Mouse (Mus musculus) limb, embryonic 11.5 days (tissue): ENCODE results near the gene Ttc41. TPM values are rescaled to one million over a fixed set of nuclear protein-coding genes. Genes with fewer than 3 reads are reported as not detected.

Experiments used
- ATAC-seq: fragments of 200-750 bp; cut with Nextera tagmentation; 2 replicates; pipeline ENCODE4 v1.8.0; 2017; ENCODE audit warnings: low read depth; ENCODE audit not compliant: insufficient number of reproducible peaks, low FRiP score, low TSS enrichment
- DNase-seq: peaks from one replicate; pipeline ENCODE4 v3.0.0-alpha.2; 2015; ENCODE audit warnings: low spot score
- H3K27ac ChIP-seq: fragments of 300-500 bp; sonication (generic); replicated peaks from 2 replicates; pipeline ENCODE4 v1.5.1; 2014; ENCODE audit warnings: low read depth, mild to moderate bottlenecking, low read length
- H3K27me3 ChIP-seq: fragments of 300-500 bp; sonication (generic); 2 replicates; pipeline ENCODE4 v1.6.1; 2014; ENCODE audit warnings: mild to moderate bottlenecking, low read length, mixed read lengths; ENCODE audit not compliant: control insufficient read depth, insufficient read depth
- H3K36me3 ChIP-seq: fragments of 300-500 bp; sonication (generic); 2 replicates; pipeline ENCODE4 v1.6.1; 2014; ENCODE audit warnings: mild to moderate bottlenecking, low read length, moderate library complexity, mixed read lengths; ENCODE audit not compliant: control insufficient read depth, insufficient read depth
- H3K4me1 ChIP-seq: fragments of 300-500 bp; sonication (generic); 2 replicates; pipeline ENCODE4 v1.6.1; 2014; ENCODE audit warnings: low read length, mixed read lengths; ENCODE audit not compliant: control insufficient read depth, insufficient read depth
- H3K4me2 ChIP-seq: fragments of 300-500 bp; sonication (generic); 2 replicates; pipeline ENCODE4 v1.6.1; 2014; ENCODE audit warnings: low read depth, mild to moderate bottlenecking, moderate library complexity; ENCODE audit not compliant: severe bottlenecking
- H3K4me3 ChIP-seq: fragments of 300-500 bp; sonication (generic); 2 replicates; pipeline ENCODE4 v1.5.1; 2014; ENCODE audit warnings: low read depth, low read length
- H3K9ac ChIP-seq: fragments of 300-500 bp; sonication (generic); 2 replicates; pipeline ENCODE4 v1.6.1; 2014; ENCODE audit warnings: mild to moderate bottlenecking, low read length
- H3K9me3 ChIP-seq: fragments of 300-500 bp; sonication (generic); 2 replicates; pipeline ENCODE4 v1.6.1; 2016; ENCODE audit warnings: low read length; ENCODE audit not compliant: control insufficient read depth
- WGBS: fragments of 180-500 bp; shearing (Covaris S2); extraction: QIAGEN DNeasy Blood & Tissue Kit; methylation state at CpG from one replicate; pipeline ENCODE4 v1.1.7; 2014; 5-methylcytosine and 5-hydroxymethylcytosine counted together
- polyA plus RNA-seq: library from polyadenylated mRNA; unstranded; fragments of >200 nt; fragmentation: Nextera tagmentation; extraction: Ambion mirVana; gene quantifications from 2 replicates; pipeline ENCODE4 v1.2.1, GENCODE M21; 2014

The Ttc41 gene
- polyA plus RNA-seq, 1 experiment from 2014 or later = 1.6 TPM

DNA sequence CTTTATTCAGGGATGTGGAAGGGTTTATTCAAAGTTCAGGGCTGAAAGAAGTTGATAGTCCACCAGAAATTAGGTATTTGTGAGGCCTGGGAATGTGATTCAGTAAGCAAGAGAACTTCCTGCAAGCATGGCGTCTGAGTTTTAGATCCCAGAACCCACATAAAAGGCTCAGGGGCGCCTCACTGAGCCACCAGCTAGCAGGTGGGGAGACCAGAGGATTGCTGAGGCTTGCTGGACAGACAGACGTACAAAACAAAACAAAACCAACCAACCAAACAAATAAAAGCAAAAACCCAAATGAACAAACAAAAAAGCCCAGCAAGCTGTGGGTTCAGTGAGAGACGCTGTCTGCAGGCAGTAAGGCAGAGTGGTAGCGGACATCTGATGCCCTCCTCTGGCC, 77.0 kb downstream of the Ttc41 start:
- ATAC-seq = no peak
- H3K9ac ChIP-seq = no peak overlapping the region

DNA sequence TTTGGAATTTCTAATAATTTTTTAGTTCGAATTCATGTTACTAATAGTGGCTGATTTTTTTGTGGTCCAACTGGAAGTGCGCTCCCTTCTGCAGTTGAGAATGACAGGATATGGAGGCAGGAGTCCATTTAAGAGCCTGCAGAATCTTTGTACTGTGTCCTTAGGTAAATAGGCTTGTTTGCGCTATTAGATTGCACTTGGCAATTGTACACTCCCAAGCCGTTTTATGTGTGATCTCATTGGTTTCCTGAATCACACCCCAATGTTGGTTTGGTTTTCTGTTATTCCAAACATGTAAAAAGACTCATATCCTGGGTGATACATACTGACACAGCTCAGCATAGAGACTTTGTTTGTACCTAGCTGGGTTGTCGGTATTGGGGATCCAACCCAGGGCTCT, 78.0 kb downstream of the Ttc41 start:
- no peaks in the 10 kb centered on the region for H3K36me3 ChIP-seq
- H3K27me3 ChIP-seq = peaks cover 5% of the 10 kb centered on the region
- 89% methylated on average over 5 of the region's 5 CpGs for WGBS
- no peak overlapping the region for H3K27ac ChIP-seq
- H3K4me2 ChIP-seq = no peak overlapping the region
- H3K4me3 ChIP-seq = no peak overlapping the region
- peaks cover 2% of the 10 kb centered on the region; the same call in 1 of the 2 replicates for H3K4me1 ChIP-seq
- ATAC-seq (no peak), DNase-seq (no peak)
- no peak overlapping the region for H3K9ac ChIP-seq
- no peaks in the 10 kb centered on the region for H3K9me3 ChIP-seq

More for the DNA sequence above, 77.0 kb downstream of the Ttc41 start:
- Histone ChIP-seq H3K36me3 (no peaks in the 10 kb centered on the region), H3K4me3 (no peak overlapping the region), H3K9me3 (no peaks in the 10 kb centered on the region), H3K4me1 (peaks cover 7% of the 10 kb centered on the region; the same call in 1 of the 2 replicates), H3K4me2 (no peak overlapping the region), H3K27ac (no peak overlapping the region), H3K27me3 (peaks cover 5% of the 10 kb centered on the region)
- DNase-seq = no peak
- WGBS = 62% methylated on average over 5 of the region's 5 CpGs

DNA sequence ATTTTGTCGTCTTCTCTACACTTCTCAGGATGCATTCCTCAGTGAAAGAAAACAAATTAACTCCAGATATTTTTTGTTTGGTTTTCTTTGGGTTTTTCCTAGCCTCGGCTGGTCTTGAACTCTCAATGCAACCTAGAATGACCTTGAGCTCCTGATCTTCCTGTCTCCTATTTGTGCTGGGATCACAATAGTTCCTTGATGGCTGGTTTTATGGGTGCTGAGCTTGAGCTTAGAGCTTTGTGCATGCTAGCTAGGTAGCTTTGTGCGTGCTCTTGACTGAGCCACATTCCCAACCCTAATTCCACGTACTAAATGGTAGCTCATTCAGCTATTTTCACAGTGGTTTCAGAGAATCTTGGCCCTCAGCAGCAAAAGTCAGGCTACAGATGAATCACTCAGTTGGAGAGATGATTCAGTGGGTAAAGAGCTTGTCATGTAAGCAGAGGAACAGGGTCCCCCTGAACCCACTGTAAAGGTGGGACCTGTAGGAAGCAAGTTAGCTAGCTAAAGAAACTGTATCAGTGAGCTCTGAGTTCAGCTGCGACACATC, 78.6 kb downstream of the Ttc41 start:
- no peak for ATAC-seq
- peaks cover under 1% of the 10 kb centered on the region; the same call in 1 of the 2 replicates for H3K4me1 ChIP-seq
- no peak overlapping the region for H3K27ac ChIP-seq
- no peaks in the 10 kb centered on the region for H3K36me3 ChIP-seq
- no peak overlapping the region for H3K4me2 ChIP-seq
- no peaks in the 10 kb centered on the region for H3K9me3 ChIP-seq
- WGBS = 88% methylated on average over 5 of the region's 5 CpGs
- DNase-seq = no peak
- H3K9ac ChIP-seq = no peak overlapping the region
- no peak overlapping the region for H3K4me3 ChIP-seq
- H3K27me3 ChIP-seq = peaks cover 5% of the 10 kb centered on the region; the same call in 1 of the 2 replicates

DNA sequence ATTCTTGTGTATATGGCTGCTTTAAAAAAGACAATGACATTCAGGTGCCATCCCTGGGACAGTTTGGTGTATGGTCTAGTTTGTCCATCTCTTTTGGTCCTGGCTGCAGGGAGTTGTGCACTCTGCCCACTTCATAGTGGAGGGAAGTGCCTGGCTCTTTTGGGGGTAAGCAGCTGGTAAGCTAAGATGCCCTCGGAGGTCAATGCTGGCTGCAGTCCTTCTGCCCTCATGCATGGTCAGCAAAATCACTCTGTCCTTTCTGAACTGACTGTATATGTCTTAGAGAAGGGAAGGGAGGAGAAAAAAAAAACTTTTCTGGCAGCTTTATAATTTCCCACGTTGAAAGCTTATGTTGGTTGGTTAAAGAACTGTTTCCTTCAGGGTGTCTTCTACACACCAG, 79.8 kb downstream of the Ttc41 start:
- Histone ChIP-seq H3K4me2 (no peak overlapping the region), H3K36me3 (no peaks in the 10 kb centered on the region), H3K9ac (no peak overlapping the region), H3K27me3 (no peaks in the 10 kb centered on the region), H3K27ac (no peak overlapping the region), H3K9me3 (no peaks in the 10 kb centered on the region), H3K4me1 (no peaks in the 10 kb centered on the region; the same call in 1 of the 2 replicates), H3K4me3 (no peak overlapping the region)
- WGBS = 68% methylated on average over 2 of the region's 2 CpGs
- DNase-seq = no peak
- no peak for ATAC-seq

DNA sequence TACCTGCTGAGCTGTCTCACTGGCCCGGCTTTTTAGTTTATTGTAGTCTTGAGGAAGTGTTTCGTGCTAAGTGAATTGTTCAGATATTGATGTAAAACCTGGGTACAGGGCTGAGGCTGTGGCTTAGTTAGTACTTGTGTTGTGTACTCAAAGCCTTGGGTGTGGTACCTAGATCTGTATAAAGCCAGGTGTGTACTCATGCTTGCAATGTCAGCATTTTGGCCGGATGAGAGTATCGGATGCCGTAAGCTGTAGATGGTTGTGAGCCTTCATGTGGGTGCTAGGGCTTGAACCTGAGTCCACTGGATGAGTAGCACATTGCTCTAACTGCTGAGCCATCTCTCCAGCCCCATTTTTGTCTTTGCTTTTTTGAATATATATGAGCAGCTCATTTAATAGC, 80.5 kb downstream of the Ttc41 start:
- H3K9me3 ChIP-seq = no peaks in the 10 kb centered on the region
- 94% methylated on average over 5 of the region's 5 CpGs for WGBS
- no peaks in the 10 kb centered on the region for H3K36me3 ChIP-seq
- H3K27me3 ChIP-seq = no peaks in the 10 kb centered on the region
- no peaks in the 10 kb centered on the region; the same call in 1 of the 2 replicates for H3K4me1 ChIP-seq
- no peak overlapping the region for H3K4me2 ChIP-seq
- H3K9ac ChIP-seq = no peak overlapping the region
- no peak overlapping the region for H3K4me3 ChIP-seq
- H3K27ac ChIP-seq = no peak overlapping the region
- ATAC-seq (no peak), DNase-seq (no peak)

GRCm38 (mm10) chr10:86788193-86788592, 82.6 kb downstream of the Ttc41 start:
- no peak overlapping the region for H3K4me3 ChIP-seq
- WGBS = 65% methylated on average over 5 of the region's 5 CpGs
- no peak overlapping the region for H3K9ac ChIP-seq
- H3K4me2 ChIP-seq = no peak overlapping the region
- ATAC-seq (no peak), DNase-seq (no peak)
- no peaks in the 10 kb centered on the region; the same call in 1 of the 2 replicates for H3K4me1 ChIP-seq
- H3K9me3 ChIP-seq = no peaks in the 10 kb centered on the region
- H3K27ac ChIP-seq = no peak overlapping the region
- no peaks in the 10 kb centered on the region for H3K36me3 ChIP-seq
- no peaks in the 10 kb centered on the region for H3K27me3 ChIP-seq

GRCm38 (mm10) chr10:86789146-86789672, 83.6 kb downstream of the Ttc41 start:
- 82% methylated on average over 7 of the region's 7 CpGs for WGBS
- no peaks in the 10 kb centered on the region for H3K9me3 ChIP-seq
- no peak for ATAC-seq
- H3K9ac ChIP-seq = no peak overlapping the region
- H3K27me3 ChIP-seq = no peaks in the 10 kb centered on the region
- no peaks in the 10 kb centered on the region; the same call in 1 of the 2 replicates for H3K4me1 ChIP-seq
- no peak for DNase-seq
- H3K4me2 ChIP-seq = no peak overlapping the region
- no peak overlapping the region for H3K27ac ChIP-seq
- no peak overlapping the region for H3K4me3 ChIP-seq
- H3K36me3 ChIP-seq = no peaks in the 10 kb centered on the region

GRCm38 (mm10) chr10:86791507-86792184, 86.0 kb downstream of the Ttc41 start:
- Histone ChIP-seq H3K9ac (no peak overlapping the region), H3K4me3 (no peak overlapping the region), H3K36me3 (no peaks in the 10 kb centered on the region), H3K27ac (no peak overlapping the region), H3K27me3 (no peaks in the 10 kb centered on the region), H3K4me2 (no peak overlapping the region), H3K9me3 (no peaks in the 10 kb centered on the region), H3K4me1 (no peaks in the 10 kb centered on the region; the same call in 1 of the 2 replicates)
- ATAC-seq (no peak), DNase-seq (no peak)
- WGBS = 78% methylated on average over 7 of the region's 7 CpGs
